Mouse (Mus musculus) heart, postnatal 0 days (tissue): ENCODE data around the gene Ank2. TPM values are rescaled to one million over a fixed set of nuclear protein-coding genes. Genes with fewer than 3 reads are reported as not detected.
A peak's percentile ranks its signal among the peaks of the same experiment; 100 is the strongest.

Experiments used
- ATAC-seq: fragments of 200-750 bp; cut with Nextera tagmentation; 2 replicates; pipeline ENCODE4 v1.8.0; 2017; ENCODE audit warnings: low read depth, moderate number of reproducible peaks, moderate library complexity; ENCODE audit not compliant: insufficient read depth
- DNase-seq: peaks from one replicate; pipeline ENCODE4 v3.0.0-alpha.2; 2016; ENCODE audit warnings: low spot score
- H3K27ac ChIP-seq: fragments of 300-500 bp; sonication (generic); 2 replicates; pipeline ENCODE4 v1.5.1; 2014; ENCODE audit warnings: low read depth, mild to moderate bottlenecking
- H3K27me3 ChIP-seq: fragments of 300-500 bp; sonication (generic); 2 replicates; pipeline ENCODE4 v1.6.1; 2014; ENCODE audit warnings: low read length, mixed read lengths; ENCODE audit not compliant: control insufficient read depth, insufficient read depth
- H3K36me3 ChIP-seq: fragments of 300-500 bp; sonication (generic); replicated peaks from 2 replicates; pipeline ENCODE4 v1.6.1; 2014; ENCODE audit warnings: low read length, mixed read lengths; ENCODE audit not compliant: control insufficient read depth, insufficient read depth
- H3K4me1 ChIP-seq: fragments of 300-500 bp; sonication (generic); 2 replicates; pipeline ENCODE4 v1.6.1; 2014; ENCODE audit warnings: antibody characterized with exemption; ENCODE audit not compliant: control insufficient read depth, insufficient read depth
- H3K4me2 ChIP-seq: fragments of 300-500 bp; sonication (generic); 2 replicates; pipeline ENCODE4 v1.6.1; 2014; ENCODE audit warnings: low read depth, mild to moderate bottlenecking, low read length, moderate library complexity
- H3K4me3 ChIP-seq: fragments of 300-500 bp; sonication (generic); 2 replicates; pipeline ENCODE4 v1.5.1; 2014; ENCODE audit warnings: low read depth, low read length
- H3K9ac ChIP-seq: fragments of 300-500 bp; sonication (generic); replicated peaks from 2 replicates; pipeline ENCODE4 v1.6.1; 2014; ENCODE audit warnings: low read depth, low read length, mixed read lengths
- H3K9me3 ChIP-seq: fragments of 300-500 bp; sonication (generic); replicated peaks from 2 replicates; pipeline ENCODE4 v1.6.1; 2016; ENCODE audit warnings: low read length; ENCODE audit not compliant: control insufficient read depth
- CTCF ChIP-seq: IDR thresholded peaks from 2 replicates; pipeline ENCODE4 v1.5.1; 2016; ENCODE audit warnings: antibody characterized with exemption, control low read depth, low read depth
- EP300 ChIP-seq: IDR thresholded peaks from 2 replicates; pipeline ENCODE4 v1.6.1; 2016; ENCODE audit warnings: antibody characterized with exemption, low read depth
- WGBS: fragments of 180-500 bp; shearing (Covaris S2); extraction: QIAGEN DNeasy Blood & Tissue Kit; methylation state at CpG from one replicate; pipeline ENCODE4 v1.1.7; 2014; 5-methylcytosine and 5-hydroxymethylcytosine counted together
- polyA plus RNA-seq: library from polyadenylated mRNA; unstranded; fragments of >200 nt; fragmentation: Nextera tagmentation; extraction: Ambion mirVana; gene quantifications from 2 replicates; pipeline ENCODE4 v1.2.1, GENCODE M21; 2015
- total RNA-seq: library from RNA; depleted of rRNA; stranded (reverse); fragments of >200 nt; gene quantifications from 2 replicates; pipeline ENCODE4 v1.2.3, GENCODE M21; 2014; ENCODE audit warnings: low replicate concordance

The Ank2 gene
- total and polyA plus RNA-seq, 2 experiments from 2014 or later = 45.1 to 138 TPM

DNA sequence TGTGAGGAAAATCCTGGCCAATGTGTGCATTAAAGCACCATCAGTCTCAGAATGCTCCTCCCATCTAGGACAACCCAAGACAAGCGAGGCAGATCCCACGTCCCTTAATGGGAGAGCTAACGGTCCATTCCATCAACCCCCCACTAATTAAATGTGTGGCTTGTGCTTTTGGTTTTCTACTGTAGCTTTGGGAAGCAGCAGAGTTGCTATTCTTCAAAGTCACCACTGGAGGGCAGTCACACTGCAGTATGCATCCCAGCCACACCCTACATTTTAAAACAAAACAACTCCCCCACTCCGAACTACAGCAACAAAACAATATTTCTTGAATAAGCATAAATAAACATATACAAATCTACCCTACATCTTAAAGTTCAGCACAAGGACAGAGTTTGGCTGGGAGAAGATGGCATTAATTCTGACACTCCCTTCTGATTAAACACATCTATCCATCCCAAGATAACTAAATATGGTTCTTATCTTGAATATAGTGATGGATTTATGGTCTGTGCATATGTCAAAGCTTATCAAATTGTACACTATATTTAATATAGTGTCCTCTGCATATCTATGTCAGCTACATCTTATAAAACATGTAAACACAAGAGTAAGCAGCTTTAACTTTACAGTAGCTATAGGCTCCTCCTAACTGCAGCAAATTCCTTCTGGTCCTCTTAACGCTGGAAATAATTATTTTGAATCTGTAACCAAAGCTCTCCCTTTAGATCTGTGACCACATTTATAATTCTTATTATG is 315.0 kb downstream of the Ank2 start:
- no peaks in the 10 kb centered on the region for H3K9me3 ChIP-seq
- WGBS = 17% methylated on average over 5 of the region's 5 CpGs
- TF ChIP-seq EP300 (no peak), CTCF (peak; percentile 79)
- no peaks in the 10 kb centered on the region for H3K27me3 ChIP-seq
- H3K36me3 ChIP-seq = no peaks in the 10 kb centered on the region
- H3K27ac ChIP-seq = no peak overlapping the region
- ATAC-seq = no peak
- no peak overlapping the region for H3K9ac ChIP-seq
- no peak overlapping the region for H3K4me3 ChIP-seq
- DNase-seq = peak; percentile 61
- H3K4me2 ChIP-seq = no peak overlapping the region
- H3K4me1 ChIP-seq = no peaks in the 10 kb centered on the region

DNA sequence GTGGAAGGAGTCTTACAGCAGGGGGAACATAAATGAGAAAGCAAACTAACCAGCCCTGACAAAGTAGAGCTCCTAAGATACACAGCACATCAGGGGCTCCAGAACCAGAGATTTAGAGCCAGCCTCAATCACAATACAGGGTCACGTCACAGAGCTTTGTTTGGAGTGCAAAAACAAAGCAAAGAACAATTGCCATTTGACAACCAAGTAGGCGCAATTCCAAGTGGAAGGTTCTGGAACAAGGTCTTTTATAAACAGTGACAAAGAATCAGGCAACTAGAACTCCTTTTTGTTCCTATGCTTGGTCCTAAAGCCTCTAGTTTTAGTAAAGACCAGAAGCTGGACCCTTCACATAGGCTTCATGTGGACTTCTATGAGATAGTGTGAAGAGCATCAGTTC is 326.5 kb downstream of the Ank2 start:
- no peak overlapping the region for H3K9ac ChIP-seq
- H3K4me3 ChIP-seq = no peak overlapping the region
- 74% methylated on average over 2 of the region's 2 CpGs for WGBS
- no peak overlapping the region for H3K27ac ChIP-seq
- no peak for DNase-seq
- no peaks in the 10 kb centered on the region for H3K4me1 ChIP-seq
- H3K36me3 ChIP-seq = no peaks in the 10 kb centered on the region
- ATAC-seq = no peak
- TF ChIP-seq CTCF (no peak), EP300 (no peak)
- no peaks in the 10 kb centered on the region for H3K27me3 ChIP-seq
- H3K9me3 ChIP-seq = no peaks in the 10 kb centered on the region
- H3K4me2 ChIP-seq = no peak overlapping the region

GRCm38 (mm10) chr3:127170246-127170645 is 328.9 kb downstream of the Ank2 start:
- Histone ChIP-seq H3K9me3 (no peaks in the 10 kb centered on the region), H3K27ac (no peak overlapping the region), H3K4me2 (no peak overlapping the region), H3K4me1 (no peaks in the 10 kb centered on the region), H3K9ac (no peak overlapping the region), H3K36me3 (no peaks in the 10 kb centered on the region), H3K4me3 (no peak overlapping the region), H3K27me3 (no peaks in the 10 kb centered on the region)
- 85% methylated on average over 12 of the region's 12 CpGs for whole genome bisulfite sequencing
- DNase-seq (no peak), ATAC-seq (no peak)
- TF ChIP-seq CTCF (no peak), EP300 (no peak)

DNA sequence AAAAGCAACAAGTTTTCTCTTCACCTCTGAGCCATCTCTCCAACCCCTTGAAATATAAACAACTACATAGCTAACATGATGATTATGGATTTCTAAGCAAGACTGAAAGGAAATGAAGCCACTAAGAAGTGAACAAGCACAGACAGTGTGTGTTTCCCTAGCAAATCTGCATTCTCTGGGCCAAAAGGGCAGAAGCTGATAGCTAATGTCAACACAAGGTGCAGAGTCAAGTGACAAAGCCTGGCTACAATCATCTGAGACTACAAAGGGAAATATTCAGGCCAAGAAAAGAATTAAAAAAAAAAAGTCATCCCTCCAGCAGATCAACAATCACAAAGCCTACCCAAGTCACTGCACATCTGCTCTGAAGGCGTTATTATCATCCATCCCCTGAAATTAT is 330.0 kb downstream of the Ank2 start:
- no peak for TF ChIP-seq EP300
- no peak for TF ChIP-seq CTCF
- H3K9me3 ChIP-seq = no peaks in the 10 kb centered on the region
- no peak overlapping the region for H3K9ac ChIP-seq
- WGBS = 63% methylated on average over 1 of the region's 1 CpGs
- DNase-seq (no peak), ATAC-seq (no peak)
- no peak overlapping the region for H3K4me2 ChIP-seq
- no peaks in the 10 kb centered on the region for H3K36me3 ChIP-seq
- no peak overlapping the region for H3K4me3 ChIP-seq
- no peaks in the 10 kb centered on the region for H3K4me1 ChIP-seq
- no peak overlapping the region for H3K27ac ChIP-seq
- no peaks in the 10 kb centered on the region for H3K27me3 ChIP-seq

GRCm38 (mm10) chr3:127163749-127164148 is 335.4 kb downstream of the Ank2 start:
- H3K27me3 ChIP-seq = 0 out of 2 replicates have a peak, but pooled peaks cover 6% of the 10 kb centered on the region
- no peak overlapping the region for H3K4me3 ChIP-seq
- 50% methylated on average over 3 of the region's 3 CpGs for WGBS
- ATAC-seq (no peak), DNase-seq (no peak)
- H3K36me3 ChIP-seq = no peaks in the 10 kb centered on the region
- TF ChIP-seq CTCF = no peak
- no peak for TF ChIP-seq EP300
- no peak overlapping the region for H3K27ac ChIP-seq
- H3K4me2 ChIP-seq = no peak overlapping the region
- H3K9ac ChIP-seq = no peak overlapping the region
- no peaks in the 10 kb centered on the region for H3K9me3 ChIP-seq
- H3K4me1 ChIP-seq = peaks cover 10% of the 10 kb centered on the region; the same call in 1 of the 2 replicates
